Mouse (Mus musculus): ENCODE data around the gene Tmem37.

- TF ChIP-seq CTCF (IDR thresholded peaks at IDR 0.05; ENCODE audit: low read depth, low read length): no peak
- no peak for TF ChIP-seq POLR2A (IDR thresholded peaks at IDR 0.05; ENCODE audit: insufficient read depth, low read length)
These were observed 49.4 kb downstream of the Tmem37 start for GRCm38 (mm10) chr1:120024331-120025049.

Data from ES-Bruce4 (cell line).